Mouse (Mus musculus) ES-Bruce4 (cell line): ENCODE measurements at regions not wholly inside any gene's neighbourhood (a gene's known extent, or its start where the extent isn't known, plus 50 kb on each side); places are given as distances from the start of the nearest gene placed in this dataset.

Experiments
- CTCF ChIP-seq: IDR thresholded peaks from one replicate; pipeline ENCODE4 v1.8.1; 2011; ENCODE audit warnings: low read depth, low read length
- EP300 ChIP-seq: IDR thresholded peaks from 2 replicates; pipeline ENCODE4 v1.6.1; 2011; ENCODE audit warnings: low read depth, low read length; ENCODE audit not compliant: insufficient read depth

GRCm38 (mm10) chr15:7723770-7724169, 86.9 kb upstream of the Gdnf start:
- TF ChIP-seq CTCF = no peak
- TF ChIP-seq EP300 = no peak
